Mouse (Mus musculus): ENCODE results near the gene Rnf114. TPM values are rescaled to one million over a fixed set of nuclear protein-coding genes. Genes with fewer than 3 reads are reported as not detected.

Rnf114 gene
- total and polyA plus RNA-seq, 2 experiments from 2014 or later: 79.5 to 84.5 TPM

DNA sequence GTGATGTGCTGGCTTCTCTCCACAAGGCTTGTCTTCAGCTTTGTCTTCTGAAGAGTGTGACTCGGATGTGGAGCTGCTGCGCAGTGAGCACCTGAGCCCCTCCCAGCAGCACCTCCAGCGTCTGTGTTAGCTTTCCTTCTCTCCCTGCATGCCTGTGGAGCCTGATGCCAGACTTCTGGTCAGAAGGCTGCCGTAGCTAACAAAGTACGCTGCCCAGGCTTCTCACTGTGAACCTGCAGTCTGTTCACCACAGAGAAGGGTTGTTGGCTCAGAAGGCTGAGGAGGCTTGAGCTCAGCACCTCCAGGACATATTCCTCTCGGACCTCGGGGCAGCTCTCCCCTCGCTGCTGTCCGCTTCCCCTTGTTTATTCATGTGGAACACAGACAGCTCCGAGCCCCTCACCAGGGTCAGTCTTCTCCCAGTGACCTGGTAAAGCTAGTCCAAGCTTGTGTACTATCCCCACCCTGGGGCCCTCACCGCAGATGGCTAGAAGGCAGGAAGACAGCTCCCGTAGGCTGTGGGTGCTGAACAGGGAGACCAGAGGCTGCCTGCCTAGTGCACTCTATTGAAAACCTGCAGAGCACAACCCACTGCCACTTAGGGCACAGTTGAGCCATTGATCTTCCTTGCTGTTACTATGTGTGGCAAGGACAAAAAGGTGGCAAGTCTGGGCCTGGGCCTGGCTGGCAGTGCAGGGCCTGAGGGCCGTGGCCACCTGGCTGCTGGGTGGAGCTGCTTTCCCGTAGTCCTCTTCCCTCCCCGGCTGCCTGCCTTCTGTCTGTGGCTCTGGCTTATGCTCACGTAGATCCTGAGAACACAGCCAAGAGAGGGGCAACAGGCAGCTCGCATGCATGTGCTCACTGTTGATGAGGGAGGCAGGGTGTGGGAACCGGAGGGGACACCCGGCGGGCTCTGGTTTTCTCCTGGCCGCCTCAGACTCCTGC is 42.8 kb upstream of the Rnf114 start:
- H3K9ac ChIP-seq: no peak overlapping the region
- no peak overlapping the region for H3K4me2 ChIP-seq (ENCODE audit: low read depth)
- 88% methylated on average over 21 of the region's 21 CpGs for WGBS
- H3K4me3 ChIP-seq (ENCODE audit: low read depth, low read length): no peak overlapping the region
- H3K9me3 ChIP-seq (ENCODE audit: low read length): no peaks in the 10 kb centered on the region
- ATAC-seq (no peak), DNase-seq (no peak)
- H3K27ac ChIP-seq (ENCODE audit: low read depth, low read length): no peak overlapping the region
- H3K27me3 ChIP-seq (ENCODE audit: insufficient read depth, low read length): no peaks in the 10 kb centered on the region
- peaks cover 53% of the 10 kb centered on the region for H3K36me3 ChIP-seq (ENCODE audit: insufficient read depth)
- no peaks in the 10 kb centered on the region for H3K4me1 ChIP-seq (ENCODE audit: insufficient read depth)
- TF ChIP-seq CTCF (IDR thresholded peaks at IDR 0.05; ENCODE audit: low read depth): no peak

DNA sequence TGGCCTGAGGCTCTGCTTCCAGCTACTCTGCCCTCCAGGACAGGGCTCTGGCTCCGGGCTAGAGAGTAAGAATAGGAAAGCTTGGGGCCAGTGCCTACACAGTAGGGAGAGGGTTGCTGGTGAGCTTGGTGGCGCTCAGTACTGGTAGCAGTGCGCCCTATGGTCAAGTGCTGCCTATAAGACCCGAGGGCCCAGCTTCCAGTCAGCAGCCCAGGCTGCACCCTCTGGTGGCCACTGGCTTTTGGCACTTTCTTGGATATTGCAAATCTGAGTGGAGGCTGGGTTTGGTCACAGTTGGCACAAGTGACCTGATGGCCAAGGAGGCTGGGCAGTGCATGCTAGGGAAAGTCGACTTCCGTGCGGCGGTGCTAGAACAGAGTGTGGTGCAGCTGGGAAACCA is 41.8 kb upstream of the Rnf114 start:
- Histone ChIP-seq H3K27me3 (ENCODE audit: insufficient read depth, low read length) (no peaks in the 10 kb centered on the region), H3K36me3 (ENCODE audit: insufficient read depth) (peaks cover 58% of the 10 kb centered on the region), H3K4me3 (ENCODE audit: low read depth, low read length) (no peak overlapping the region), H3K4me1 (ENCODE audit: insufficient read depth) (no peaks in the 10 kb centered on the region), H3K27ac (ENCODE audit: low read depth, low read length) (no peak overlapping the region), H3K4me2 (ENCODE audit: low read depth) (no peak overlapping the region), H3K9me3 (ENCODE audit: low read length) (no peaks in the 10 kb centered on the region), H3K9ac (no peak overlapping the region)
- no peak for ATAC-seq
- WGBS: 93% methylated on average over 8 of the region's 8 CpGs
- TF ChIP-seq CTCF (IDR thresholded peaks at IDR 0.05; ENCODE audit: low read depth): peak; percentile 37
- DNase-seq: no peak

GRCm38 (mm10) chr2:167453814-167454213 is 38.6 kb upstream of the Rnf114 start:
- no peak overlapping the region for H3K27ac ChIP-seq (ENCODE audit: low read depth, low read length)
- DNase-seq (no peak), ATAC-seq (no peak)
- no peaks in the 10 kb centered on the region for H3K27me3 ChIP-seq (ENCODE audit: insufficient read depth, low read length)
- no peaks in the 10 kb centered on the region for H3K4me1 ChIP-seq (ENCODE audit: insufficient read depth)
- H3K9me3 ChIP-seq (ENCODE audit: low read length): no peaks in the 10 kb centered on the region
- H3K4me2 ChIP-seq (ENCODE audit: low read depth): no peak overlapping the region
- peaks cover 72% of the 10 kb centered on the region for H3K36me3 ChIP-seq (ENCODE audit: insufficient read depth)
- H3K4me3 ChIP-seq (ENCODE audit: low read depth, low read length): no peak overlapping the region
- 53% methylated on average over 3 of the region's 3 CpGs for WGBS
- no peak for TF ChIP-seq CTCF (IDR thresholded peaks at IDR 0.05; ENCODE audit: low read depth)
- no peak overlapping the region for H3K9ac ChIP-seq

DNA sequence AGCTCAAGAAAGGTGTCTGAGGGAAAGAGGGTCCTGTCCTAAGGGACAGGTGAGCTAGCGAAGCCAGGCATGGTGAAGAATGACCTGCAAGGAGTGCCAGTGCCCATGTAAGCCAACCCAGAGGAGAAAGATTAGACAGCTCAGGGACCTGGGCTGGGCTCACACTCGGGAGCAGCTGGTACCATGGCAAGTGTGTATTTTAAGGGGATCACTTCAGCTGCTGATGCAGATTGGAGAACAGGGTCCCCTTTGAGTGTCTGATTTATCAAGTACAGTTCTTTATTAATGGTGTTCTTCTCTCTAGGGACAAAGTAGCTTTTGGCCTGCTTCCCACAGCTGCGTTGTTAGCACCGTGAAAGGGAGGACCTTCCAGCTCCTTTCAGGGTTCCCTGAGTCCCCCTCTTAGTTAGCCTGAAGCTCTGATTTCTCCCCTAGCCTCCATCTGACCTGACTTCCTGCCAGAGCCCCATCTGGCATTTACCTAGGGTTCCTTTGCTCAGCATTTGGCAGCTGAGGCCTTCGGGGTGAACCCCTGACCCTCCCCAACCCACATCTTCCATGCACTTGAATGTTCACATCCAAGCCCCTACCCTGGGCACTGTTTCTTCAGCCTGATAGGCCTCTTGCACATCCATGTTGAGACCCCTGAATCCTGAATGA is 36.0 kb upstream of the Rnf114 start:
- Histone ChIP-seq H3K9ac (no peak overlapping the region), H3K4me3 (ENCODE audit: low read depth, low read length) (no peak overlapping the region), H3K4me2 (ENCODE audit: low read depth) (no peak overlapping the region), H3K36me3 (ENCODE audit: insufficient read depth) (peaks cover 69% of the 10 kb centered on the region), H3K9me3 (ENCODE audit: low read length) (no peaks in the 10 kb centered on the region), H3K27me3 (ENCODE audit: insufficient read depth, low read length) (no peaks in the 10 kb centered on the region), H3K4me1 (ENCODE audit: insufficient read depth) (no peaks in the 10 kb centered on the region), H3K27ac (ENCODE audit: low read depth, low read length) (no peak overlapping the region)
- DNase-seq: no peak
- no peak for ATAC-seq
- WGBS: 75% methylated on average over 5 of the region's 5 CpGs
- TF ChIP-seq CTCF (IDR thresholded peaks at IDR 0.05; ENCODE audit: low read depth): no peak

- Histone ChIP-seq H3K4me1 (ENCODE audit: insufficient read depth) (no peaks in the 10 kb centered on the region), H3K27me3 (ENCODE audit: insufficient read depth, low read length) (no peaks in the 10 kb centered on the region), H3K4me2 (ENCODE audit: low read depth) (no peak overlapping the region), H3K9me3 (ENCODE audit: low read length) (no peaks in the 10 kb centered on the region), H3K36me3 (ENCODE audit: insufficient read depth) (peaks cover 65% of the 10 kb centered on the region), H3K9ac (no peak overlapping the region), H3K27ac (ENCODE audit: low read depth, low read length) (no peak overlapping the region), H3K4me3 (ENCODE audit: low read depth, low read length) (no peak overlapping the region)
- TF ChIP-seq CTCF (IDR thresholded peaks at IDR 0.05; ENCODE audit: low read depth): no peak
- DNase-seq (no peak), ATAC-seq (no peak)
- WGBS: 77% methylated on average over 9 of the region's 9 CpGs
These were observed 35.2 kb upstream of the Rnf114 start for GRCm38 (mm10) chr2:167457213-167457612.

GRCm38 (mm10) chr2:167458548-167458947 is 33.9 kb upstream of the Rnf114 start:
- H3K36me3 ChIP-seq (ENCODE audit: insufficient read depth): peaks cover 58% of the 10 kb centered on the region
- TF ChIP-seq CTCF (IDR thresholded peaks at IDR 0.05; ENCODE audit: low read depth): no peak
- H3K4me3 ChIP-seq (ENCODE audit: low read depth, low read length): no peak overlapping the region
- WGBS: 93% methylated on average over 3 of the region's 3 CpGs
- no peaks in the 10 kb centered on the region for H3K4me1 ChIP-seq (ENCODE audit: insufficient read depth)
- H3K9ac ChIP-seq: no peak overlapping the region
- ATAC-seq: no peak
- H3K4me2 ChIP-seq (ENCODE audit: low read depth): no peak overlapping the region
- no peaks in the 10 kb centered on the region for H3K9me3 ChIP-seq (ENCODE audit: low read length)
- no peaks in the 10 kb centered on the region for H3K27me3 ChIP-seq (ENCODE audit: insufficient read depth, low read length)
- DNase-seq: no peak
- H3K27ac ChIP-seq (ENCODE audit: low read depth, low read length): no peak overlapping the region
